Mouse (Mus musculus) Muller cell, postnatal 12 days (primary cell): ENCODE data around the gene Adamtsl2.

ENCODE experiments used
- DNase-seq: peaks from one replicate; pipeline ENCODE4 v3.0.0-alpha.2; 2015; ENCODE audit errors: inconsistent ontology term

Adamtsl2 gene

GRCm38 (mm10) chr2:27074804-27075203 lies 4.4 kb upstream of the Adamtsl2 start:
- no peak for DNase-seq

- no peak for DNase-seq
Measured at GRCm38 (mm10) chr2:27075485-27075884, 3.7 kb upstream of the Adamtsl2 start.

- peak; percentile 80 for DNase-seq
Measured at GRCm38 (mm10) chr2:27077655-27078244, 1.4 kb upstream of the Adamtsl2 start.

GRCm38 (mm10) chr2:27078312-27078711 lies 867 bp upstream of the Adamtsl2 start:
- DNase-seq, result no peak

- DNase-seq, result peak; percentile 25
Measured at GRCm38 (mm10) chr2:27079649-27080048, 470 bp downstream of the Adamtsl2 start.

- DNase-seq, result no peak
Measured at GRCm38 (mm10) chr2:27083761-27084475, 4.7 kb downstream of the Adamtsl2 start.

- no peak for DNase-seq
Measured at GRCm38 (mm10) chr2:27084963-27085362, 5.8 kb downstream of the Adamtsl2 start.

- peak; percentile 40 for DNase-seq
Measured at GRCm38 (mm10) chr2:27085801-27086200, 6.6 kb downstream of the Adamtsl2 start.

- DNase-seq, result no peak
Measured at GRCm38 (mm10) chr2:27086483-27087010, 7.4 kb downstream of the Adamtsl2 start.

- DNase-seq, result no peak
Measured at GRCm38 (mm10) chr2:27087581-27087980, 8.4 kb downstream of the Adamtsl2 start.

GRCm38 (mm10) chr2:27088071-27088644 lies 9.0 kb downstream of the Adamtsl2 start:
- DNase-seq, result no peak

GRCm38 (mm10) chr2:27088700-27089099 lies 9.5 kb downstream of the Adamtsl2 start:
- no peak for DNase-seq

- DNase-seq, result no peak
Measured at GRCm38 (mm10) chr2:27089238-27089637, 10.1 kb downstream of the Adamtsl2 start.

GRCm38 (mm10) chr2:27095178-27095577 lies 16.0 kb downstream of the Adamtsl2 start:
- DNase-seq, result no peak

- DNase-seq, result no peak
Measured at GRCm38 (mm10) chr2:27096341-27096981, 17.3 kb downstream of the Adamtsl2 start.

GRCm38 (mm10) chr2:27097241-27097656 lies 18.1 kb downstream of the Adamtsl2 start:
- no peak for DNase-seq

- peak; percentile 65 for DNase-seq
Measured at GRCm38 (mm10) chr2:27097776-27098175, 18.6 kb downstream of the Adamtsl2 start.

- DNase-seq, result no peak
Measured at GRCm38 (mm10) chr2:27103554-27103953, 24.4 kb downstream of the Adamtsl2 start.

- DNase-seq, result no peak
Measured at GRCm38 (mm10) chr2:27106816-27107215, 27.6 kb downstream of the Adamtsl2 start.

- no peak for DNase-seq
Measured at GRCm38 (mm10) chr2:27108144-27108543, 29.0 kb downstream of the Adamtsl2 start.

GRCm38 (mm10) chr2:27109052-27109451 lies 29.9 kb downstream of the Adamtsl2 start:
- no peak for DNase-seq

- DNase-seq, result no peak
Measured at GRCm38 (mm10) chr2:27112585-27112984, 33.4 kb downstream of the Adamtsl2 start.
